Mouse (Mus musculus) liver, adult 2 months (tissue): ENCODE measurements around the gene Ankrd42.

ENCODE experiments used
- CTCF ChIP-seq: fragments of 200-500 bp; IDR thresholded peaks from 2 replicates; pipeline ENCODE4 v1.5.1; 2011; ENCODE audit warnings: low read depth, low read length, control low read depth
- POLR2A ChIP-seq: fragments of 200-500 bp; IDR thresholded peaks from 2 replicates; pipeline ENCODE4 v1.6.1; 2011; ENCODE audit warnings: low read length, control low read depth; ENCODE audit not compliant: insufficient read depth; ENCODE audit errors: extremely low read depth

GRCm38 (mm10) chr7:92580491-92581207 is 56.3 kb downstream of the Ankrd42 start:
- no peak for TF ChIP-seq CTCF
- TF ChIP-seq POLR2A: no peak
